Mouse (Mus musculus): ENCODE measurements around the gene N4bp2l2. TPM values are rescaled to one million over a fixed set of nuclear protein-coding genes. Genes with fewer than 3 reads are reported as not detected.

N4bp2l2 gene
- total RNA-seq, 2 experiments from 2014 or later: 68.0 to 91.7 TPM

DNA sequence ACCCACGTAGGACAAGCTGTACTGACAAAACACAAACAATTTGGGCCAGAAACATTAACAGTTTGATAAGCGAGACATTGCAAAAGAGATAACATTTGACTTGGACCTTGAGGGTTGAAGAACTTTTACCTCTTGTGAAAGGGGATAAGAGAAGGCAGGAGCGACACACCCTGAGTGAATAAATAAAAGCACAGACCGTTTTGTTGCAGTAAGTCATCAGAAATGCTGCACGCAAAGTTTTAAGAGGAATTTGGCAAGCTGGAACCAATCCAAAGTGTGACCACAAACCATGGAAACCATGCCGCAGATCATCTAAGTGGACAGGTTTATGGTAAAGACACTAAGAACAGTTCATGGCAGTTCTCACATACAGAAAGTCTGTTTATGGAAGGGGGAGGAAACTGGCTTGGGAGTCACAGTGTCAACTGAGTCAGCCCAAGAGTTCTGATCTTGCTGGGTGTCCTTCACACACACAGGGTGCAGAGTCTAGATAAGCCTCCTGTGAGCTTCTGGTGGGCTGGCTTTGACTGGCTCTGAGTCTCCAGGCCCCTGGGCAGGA lies 87.3 kb downstream of the N4bp2l2 start:
- intact Hi-C loops (cut with DNase I): no loop called here
- no peak for DNase-seq (ENCODE audit: low spot score in 2 of 2)

DNA sequence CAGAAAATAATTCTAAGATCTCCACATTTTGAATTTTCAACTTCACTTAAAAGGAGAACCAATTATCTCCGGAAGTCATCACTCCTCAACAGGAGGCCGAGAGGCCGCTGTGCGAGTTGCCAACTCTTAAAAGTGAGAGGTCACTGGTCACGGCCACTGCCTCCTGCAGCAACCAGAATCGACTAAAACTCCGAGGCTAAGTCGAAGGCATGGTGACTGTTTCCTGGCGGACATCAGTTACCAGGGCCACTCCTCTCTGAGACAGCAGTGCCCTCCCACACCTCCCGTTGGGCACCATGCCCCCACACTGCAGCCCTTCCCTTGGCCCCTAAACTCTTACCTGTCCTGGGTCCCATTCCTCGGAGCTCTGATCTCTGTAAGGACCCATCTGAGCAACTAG lies 89.2 kb downstream of the N4bp2l2 start:
- intact Hi-C loops (cut with DNase I): no loop called here
- DNase-seq (ENCODE audit: low spot score in 2 of 2): no peak

DNA sequence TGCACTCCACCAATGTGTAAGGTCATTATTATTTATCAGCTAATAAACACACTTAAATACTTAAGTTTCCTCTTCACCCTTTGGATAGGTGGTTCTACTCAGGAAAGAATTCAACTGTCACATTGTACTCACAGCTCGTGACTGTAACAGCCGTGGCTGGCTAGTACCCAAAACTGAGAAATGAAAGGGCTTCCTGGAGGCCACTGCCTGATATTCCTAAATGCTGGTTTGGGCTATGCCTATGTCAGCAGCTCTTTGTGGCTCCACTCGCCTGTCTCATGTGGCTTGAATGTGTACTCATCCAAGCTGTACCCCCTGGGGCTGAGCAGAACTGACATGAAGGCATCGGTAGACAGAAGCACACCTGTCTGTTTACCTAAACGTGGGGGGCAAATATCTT lies 91.1 kb downstream of the N4bp2l2 start:
- no peak for DNase-seq (ENCODE audit: low spot score in 2 of 2)
- intact Hi-C loops (cut with DNase I): no loop called here

DNA sequence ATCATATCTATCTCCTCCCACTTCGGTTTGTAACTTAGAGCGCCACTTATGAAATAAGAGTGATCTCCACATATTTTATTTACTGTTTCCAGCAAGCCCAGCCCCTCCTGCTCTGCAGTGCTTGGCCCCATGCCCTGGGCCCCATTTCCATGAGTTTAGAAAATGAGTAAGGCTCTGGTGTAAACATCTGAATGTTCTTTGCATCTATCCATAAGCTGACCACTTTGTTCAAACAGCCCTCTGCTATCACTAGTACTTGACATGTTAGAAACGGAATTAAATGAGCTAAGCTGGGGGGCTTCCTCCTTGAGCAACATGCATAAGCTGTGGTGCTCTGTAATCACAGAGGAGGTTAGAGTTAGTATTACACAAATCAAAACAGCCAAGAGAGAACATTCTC lies 91.6 kb downstream of the N4bp2l2 start:
- intact Hi-C loops (cut with DNase I): no loop called here
- DNase-seq (ENCODE audit: low spot score in 2 of 2): no peak

DNA sequence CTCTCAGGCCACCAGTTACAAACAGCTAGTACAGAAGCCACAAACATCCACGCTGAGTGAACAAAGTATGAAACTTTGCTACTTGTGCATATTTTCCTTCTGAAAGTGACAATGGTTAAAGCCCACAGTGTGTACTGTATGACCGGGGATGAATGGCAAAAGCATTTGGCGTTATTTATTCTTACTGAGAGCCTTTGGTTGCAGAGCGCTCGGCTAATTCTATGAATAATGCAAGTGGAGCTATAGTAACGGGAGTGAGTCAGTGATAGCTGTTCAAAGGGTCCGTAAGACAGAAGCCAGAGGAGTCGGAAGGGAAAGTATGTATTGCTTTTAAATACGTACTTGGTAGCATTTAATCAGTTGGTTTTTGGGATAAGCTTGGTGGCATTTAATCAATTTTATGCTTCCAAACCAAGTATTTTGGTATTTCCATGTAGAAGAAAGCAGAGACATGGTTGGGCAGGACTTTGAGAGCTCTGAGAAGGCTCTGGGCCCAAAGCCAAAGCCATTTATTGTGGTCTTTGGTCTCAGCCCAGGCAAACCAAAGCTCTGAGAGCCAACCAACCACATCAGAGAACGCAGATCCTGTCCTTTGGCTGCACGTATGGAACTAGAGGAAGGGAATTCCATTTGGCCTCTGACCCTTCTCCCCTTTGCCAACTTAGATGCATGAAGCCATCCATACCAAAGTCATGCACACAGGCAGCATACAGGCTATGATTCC lies 95.3 kb downstream of the N4bp2l2 start:
- intact Hi-C loops (cut with DNase I): no loop called here
- no peak for DNase-seq (ENCODE audit: low spot score in 2 of 2)

DNA sequence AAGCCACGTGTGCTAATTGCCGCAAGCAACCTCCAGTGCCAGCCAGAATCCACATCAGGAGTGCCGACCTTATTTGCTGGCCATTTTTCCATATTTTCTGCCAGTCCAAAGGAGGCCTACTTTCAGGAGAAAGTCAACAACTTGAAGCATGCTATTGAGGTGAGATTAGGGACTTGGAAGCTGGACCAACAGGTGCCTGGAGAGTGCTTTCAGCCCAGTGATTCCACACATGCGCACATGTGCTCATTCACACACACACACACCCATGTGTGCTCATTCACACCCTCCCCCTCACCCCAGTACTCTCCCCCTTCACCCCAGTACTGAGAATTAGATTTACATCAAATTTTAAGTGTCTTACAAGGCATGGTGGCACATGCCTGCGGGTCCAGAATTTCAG lies 99.0 kb downstream of the N4bp2l2 start:
- no peak for DNase-seq (ENCODE audit: low spot score in 2 of 2)
- intact Hi-C loops (cut with DNase I): no loop called here

DNA sequence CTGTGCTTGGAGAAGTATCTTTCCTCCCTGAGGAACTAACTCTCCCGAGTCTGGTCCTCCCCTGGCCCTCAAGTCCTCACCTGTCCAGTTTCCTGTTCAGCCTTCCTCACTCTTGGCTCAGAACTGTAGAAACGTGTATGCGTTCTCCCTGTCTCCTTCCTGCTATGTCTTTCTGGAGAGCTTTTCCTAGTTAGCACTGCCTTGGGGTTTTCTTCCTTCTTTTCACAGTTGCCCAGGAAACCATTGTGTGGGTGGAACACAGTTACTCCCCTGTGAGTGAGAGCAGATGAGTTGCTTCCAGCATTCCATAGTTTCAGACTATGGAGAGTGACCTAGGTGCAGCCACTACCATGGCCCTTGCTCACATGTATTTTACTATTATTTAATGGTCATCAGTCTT lies 99.8 kb downstream of the N4bp2l2 start:
- intact Hi-C loops (cut with DNase I): no loop called here
- DNase-seq (ENCODE audit: low spot score in 2 of 2): peak; percentile 40 to 54

DNA sequence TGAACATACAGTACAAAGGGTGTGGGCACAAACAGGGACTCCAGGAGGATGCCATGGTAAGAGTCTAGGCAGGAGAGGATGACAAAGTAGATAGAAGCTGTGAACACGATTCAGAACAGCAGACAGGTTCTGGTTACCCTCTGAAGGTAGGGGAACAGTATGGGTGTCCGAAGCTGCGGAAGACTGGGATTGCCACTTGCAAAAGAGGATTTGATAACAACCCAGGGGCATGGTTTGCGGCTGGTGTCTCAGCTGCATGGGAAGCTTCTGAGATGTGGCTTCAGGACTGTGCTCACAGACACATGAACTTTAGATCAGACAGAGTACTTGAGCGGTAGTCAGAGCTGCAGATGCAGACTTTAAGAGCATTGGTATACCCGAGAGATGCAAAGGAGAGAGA lies 101.6 kb downstream of the N4bp2l2 start:
- no peak for DNase-seq (ENCODE audit: low spot score in 2 of 2)

DNA sequence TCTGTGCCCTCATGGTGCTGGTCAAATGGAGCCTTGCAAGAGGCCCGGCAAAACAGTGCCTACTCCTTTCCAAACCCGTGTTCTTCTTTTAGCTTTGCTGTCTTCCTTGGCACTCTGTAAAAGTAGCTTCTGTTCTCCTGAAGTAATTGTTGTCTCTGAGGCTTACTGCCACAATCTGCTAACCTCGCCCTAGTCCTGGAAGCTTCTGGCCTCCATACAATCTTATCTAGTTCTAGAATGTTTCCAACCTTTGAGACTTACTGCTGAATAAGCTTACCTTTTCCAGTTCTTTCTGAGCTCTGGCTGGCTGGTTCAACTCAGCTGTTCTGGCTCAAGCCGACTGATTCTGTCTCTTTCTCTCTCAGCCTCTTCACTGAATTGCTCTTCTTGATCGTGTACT lies 104.2 kb downstream of the N4bp2l2 start:
- intact Hi-C loops (cut with DNase I): no loop called here
- no peak for DNase-seq (ENCODE audit: low spot score in 2 of 2)

More for the DNA sequence above, 101.6 kb downstream of the N4bp2l2 start:
- intact Hi-C loops (cut with DNase I): no loop called here

DNA sequence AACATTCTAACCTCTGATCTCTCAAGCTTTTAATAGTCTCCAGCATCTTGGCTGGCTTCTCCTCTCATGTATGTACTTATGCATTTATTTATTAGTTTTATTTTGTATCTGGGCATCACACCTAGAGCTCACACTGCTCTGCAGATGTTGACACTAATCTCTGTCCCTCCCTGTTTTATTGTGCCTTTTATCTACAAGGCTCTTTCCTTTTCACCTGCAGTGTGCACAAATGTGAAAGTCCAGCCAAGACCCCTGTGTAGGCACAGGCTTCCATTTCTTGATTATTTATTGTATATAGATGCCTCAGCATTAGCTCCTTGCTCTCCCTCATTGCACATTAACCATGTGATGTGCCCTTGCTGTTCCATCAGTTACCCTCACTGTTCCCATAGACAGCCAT lies 104.6 kb downstream of the N4bp2l2 start:
- DNase-seq (ENCODE audit: low spot score in 2 of 2): no peak
- intact Hi-C loops (cut with DNase I): no loop called here

DNA sequence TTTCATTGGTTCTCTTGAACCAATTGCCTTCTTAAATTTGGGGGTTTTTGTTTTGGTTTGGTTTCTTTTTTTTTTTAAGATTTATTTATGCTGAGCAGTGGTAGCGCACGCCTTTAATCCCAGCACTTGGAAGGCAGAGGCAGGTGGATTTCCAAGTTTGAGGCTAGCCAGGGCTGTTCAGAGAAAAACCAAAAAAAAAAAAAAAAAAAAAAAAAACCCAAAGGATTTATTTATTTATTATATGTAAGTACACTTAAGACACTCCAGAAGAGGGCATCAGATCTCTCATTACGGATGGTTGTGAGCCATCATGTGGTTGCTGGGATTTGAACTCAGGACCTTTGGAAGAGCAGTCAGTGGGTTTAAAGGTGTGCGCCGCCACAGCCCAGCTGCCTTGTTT lies 105.1 kb downstream of the N4bp2l2 start:
- DNase-seq (ENCODE audit: low spot score in 2 of 2): no peak
- intact Hi-C loops (cut with DNase I): no loop called here

DNA sequence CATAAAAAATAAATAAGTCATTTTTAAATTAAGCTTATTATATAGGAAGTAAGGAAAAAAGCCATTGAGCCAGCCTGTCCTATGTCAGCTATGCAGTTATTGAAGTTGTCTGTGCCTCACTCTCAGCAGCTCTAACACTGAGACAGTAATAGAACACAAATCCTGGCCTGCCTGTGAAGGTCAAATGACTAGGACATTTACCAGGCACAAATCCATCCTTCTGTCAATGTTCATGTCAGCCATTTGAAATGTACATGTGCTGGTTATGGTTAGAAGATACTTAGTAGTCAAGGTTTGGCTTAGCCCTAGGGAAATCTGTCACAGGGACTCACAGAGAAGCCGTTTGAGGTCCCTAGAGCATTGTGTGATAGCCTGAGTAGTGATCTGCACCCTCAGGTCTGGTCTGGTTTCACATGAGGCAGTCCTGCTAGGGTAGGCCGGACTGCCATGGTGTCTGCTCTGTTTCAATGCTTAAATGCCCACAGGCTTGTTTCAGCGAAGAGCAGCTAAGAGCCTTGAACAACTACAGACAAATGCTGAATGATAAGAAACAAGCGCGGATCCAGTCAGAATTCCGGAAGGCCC lies 106.4 kb downstream of the N4bp2l2 start:
- DNase-seq (ENCODE audit: low spot score in 2 of 2): no peak
- intact Hi-C loops (cut with DNase I): no loop called here

Other genes with a start within 250 kb of the N4bp2l2 start
- gene Zar1l, start 148.0 kb downstream of the N4bp2l2 start, total RNA-seq (2021): 1 to 10 TPM in 1 of 2 experiments, under 1 TPM in 1; 0.99 to 1.9 TPM
- gene Brca2, start 143.6 kb downstream of the N4bp2l2 start, total RNA-seq (2021): 10 to 100 TPM in 1 of 2 experiments, 1 to 10 TPM in 1; 7.6 to 11.6 TPM
- 10 to 100 TPM; 48.3 to 64.8 TPM for gene N4bp2l1, start 69.0 kb downstream of the N4bp2l2 start, total RNA-seq (2021)
- 10 to 100 TPM; 71.3 to 82.9 TPM for gene Pds5b, start 7.6 kb upstream of the N4bp2l2 start, total RNA-seq (2021)